Mouse (Mus musculus): Measurements from ENCODE around the gene Fbxw13. TPM values are rescaled to one million over a fixed set of nuclear protein-coding genes. Genes with fewer than 3 reads are reported as not detected.
A peak's percentile ranks its signal among the peaks of the same experiment; 100 is the strongest.
"Not testable (repeated sequence)": the region's sequence is repeated elsewhere in the genome, so short reads cannot be mapped to it uniquely, and the experiment has no call there.

Fbxw13 gene
- total RNA-seq (2021) = not detected in 2 replicates
- long read RNA-seq = 0 reads

DNA sequence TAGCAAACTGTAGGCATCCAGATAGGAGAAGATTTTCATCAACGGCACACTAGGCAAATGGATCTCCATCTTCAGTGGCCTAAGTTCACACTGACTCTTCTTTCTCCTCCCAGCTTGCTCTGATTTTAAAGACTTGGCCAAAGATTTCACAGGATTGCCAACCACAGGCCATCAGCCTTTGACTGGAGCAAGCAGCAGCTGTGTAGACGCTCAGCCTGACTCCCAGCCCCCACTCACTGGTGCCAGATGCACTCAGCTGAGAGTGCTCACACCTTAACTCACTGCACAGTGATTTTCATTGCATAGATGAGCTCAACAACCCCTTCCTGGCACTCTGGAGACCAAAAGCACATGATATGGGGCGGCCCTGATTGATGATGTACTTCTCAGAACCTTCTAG is at the start of gene Fbxw13:
TSS of gene Fbxw13 (minus strand) at position 101 of the 400 bp plus-strand sequence.
- DNase-seq = not testable (repeated sequence)

DNA sequence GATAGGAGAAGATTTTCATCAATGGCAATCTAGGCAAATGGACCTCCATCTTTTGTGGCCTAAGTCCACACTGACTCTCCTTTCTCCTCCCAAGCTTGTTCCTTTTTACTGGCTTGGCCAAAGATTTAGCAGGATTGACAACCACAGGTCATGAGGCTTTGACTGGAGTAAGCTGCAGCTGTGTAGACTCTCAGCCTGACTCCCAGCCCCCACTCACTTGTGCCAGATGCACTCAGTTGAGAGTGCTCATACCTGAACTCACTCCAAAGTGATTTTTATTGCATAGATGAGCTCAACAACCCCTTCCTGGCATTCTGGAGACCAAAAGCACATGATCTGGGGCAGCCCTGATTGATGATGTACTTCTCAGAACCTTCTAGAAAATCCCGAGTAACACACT is 38.9 kb upstream of the Fbxw13 start, which contains the start of gene Fbxw20:
TSS of gene Fbxw20 (minus strand) at position 101 of the 400 bp plus-strand sequence.
- DNase-seq = no peak

DNA sequence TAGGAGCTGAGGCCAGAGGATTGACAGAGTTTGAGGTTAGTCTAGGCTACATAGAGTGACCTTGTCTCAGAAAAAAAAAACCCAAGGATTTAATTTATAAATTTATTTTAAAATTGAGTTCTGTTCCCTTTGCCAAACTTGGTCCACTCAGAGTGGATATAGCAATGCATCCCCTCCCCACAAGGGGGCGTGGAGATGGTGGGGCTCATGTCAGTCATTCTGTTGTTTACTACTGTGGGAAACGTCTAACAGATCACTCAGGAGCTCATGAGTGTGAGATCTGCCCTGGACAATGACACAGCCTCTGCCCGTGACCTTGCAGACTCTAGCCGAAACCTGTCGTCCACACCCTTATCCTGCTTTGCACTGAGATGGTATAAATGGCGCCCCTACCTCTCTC is 22.7 kb upstream of the Fbxw13 start:
- DNase-seq = peak; percentile 3

DNA sequence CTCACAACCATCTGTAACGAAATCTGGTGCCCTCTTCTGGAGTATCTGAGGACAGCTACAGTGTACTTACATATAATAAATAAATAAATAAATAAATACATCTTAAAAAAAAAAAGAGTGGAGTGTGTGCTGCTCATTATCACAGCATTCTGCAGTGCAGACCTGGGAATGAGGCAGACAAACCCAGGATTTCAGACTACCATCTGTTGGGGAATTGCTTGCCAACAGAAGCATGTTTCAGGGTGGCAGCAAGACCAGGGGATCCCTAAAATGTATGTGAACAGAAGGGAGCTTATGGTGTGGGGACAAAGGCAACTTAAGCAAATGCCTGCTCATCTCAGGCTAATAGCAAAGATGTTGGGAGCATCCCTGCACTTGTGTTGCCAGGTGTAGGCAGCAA is 5.6 kb upstream of the Fbxw13 start:
- DNase-seq = not testable (repeated sequence)

DNA sequence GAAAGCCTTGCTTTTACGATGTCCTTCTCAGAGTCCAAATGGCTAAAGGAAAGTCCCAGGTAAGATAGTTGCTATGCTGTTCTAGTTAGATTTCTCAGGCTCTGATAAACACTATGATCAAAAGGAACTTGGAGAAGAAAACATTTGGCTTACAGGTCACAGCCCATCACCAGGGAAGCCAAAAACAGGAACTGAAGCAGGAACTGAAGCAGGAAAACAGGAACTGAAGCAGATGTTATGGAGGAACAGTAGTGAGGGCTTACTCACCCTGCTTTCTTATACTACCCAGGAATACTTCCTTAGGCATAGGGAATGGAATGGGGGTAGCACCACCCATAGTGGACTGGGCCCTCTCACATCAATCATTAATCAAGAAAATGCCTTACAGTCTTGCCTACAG is 4.6 kb upstream of the Fbxw13 start:
- DNase-seq = no peak

DNA sequence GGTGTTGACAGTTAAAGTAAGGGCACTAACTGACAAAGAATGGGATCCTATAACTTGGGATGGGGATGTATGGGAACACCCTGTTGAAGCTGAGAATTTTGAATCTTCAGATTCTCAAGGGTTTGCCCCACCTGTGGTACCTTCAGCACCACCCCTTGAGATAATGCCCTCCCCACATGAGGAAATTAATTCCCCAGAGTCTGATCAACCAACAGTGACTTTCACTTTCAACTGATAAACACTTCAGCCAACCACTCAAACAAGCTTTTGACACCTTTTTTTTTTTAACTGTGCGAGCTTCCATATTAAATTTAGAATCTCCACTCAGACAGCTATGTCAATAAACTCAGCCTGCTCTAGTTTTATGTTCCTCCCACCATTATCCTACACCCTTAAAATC is 3.6 kb upstream of the Fbxw13 start:
- DNase-seq = no peak

DNA sequence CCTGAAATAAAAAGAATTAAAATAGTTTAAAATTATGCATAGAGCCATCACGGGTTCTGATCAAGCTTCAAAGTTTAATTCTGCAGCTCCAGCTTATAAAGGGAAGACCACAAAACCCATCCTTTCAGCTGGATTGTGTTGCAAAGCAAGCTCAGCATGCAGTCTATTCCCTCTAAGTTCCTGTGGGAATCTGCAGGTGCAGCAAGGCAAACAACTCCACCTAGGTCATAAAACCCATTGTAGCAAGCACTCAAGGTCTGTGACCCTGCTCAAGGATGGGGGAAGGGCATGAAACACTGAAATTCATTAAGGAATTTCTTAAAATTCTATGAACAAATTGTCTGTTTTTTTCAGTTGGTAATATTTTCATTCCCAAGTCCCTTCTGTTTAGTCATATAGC is 18.6 kb downstream of the Fbxw13 start:
- no peak for DNase-seq

DNA sequence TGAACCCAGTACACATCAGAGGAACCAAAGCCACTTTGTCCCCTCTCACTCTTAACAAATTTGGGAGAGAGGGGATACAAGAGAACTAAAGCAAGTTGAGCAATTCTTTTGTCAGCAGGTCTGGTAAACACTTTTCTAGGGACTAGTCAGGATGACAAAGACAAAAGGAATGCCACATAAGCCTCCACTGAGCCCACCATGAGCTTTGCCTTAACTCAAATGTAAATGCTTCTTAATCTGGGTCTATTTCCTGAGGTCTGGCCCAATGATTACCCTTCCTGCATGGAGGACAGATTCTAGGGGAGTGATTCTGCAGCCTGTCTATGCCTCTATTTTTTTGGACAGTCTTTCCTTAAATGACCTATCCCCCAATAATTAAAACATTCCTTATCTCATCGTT is 19.5 kb downstream of the Fbxw13 start:
- no peak for DNase-seq

DNA sequence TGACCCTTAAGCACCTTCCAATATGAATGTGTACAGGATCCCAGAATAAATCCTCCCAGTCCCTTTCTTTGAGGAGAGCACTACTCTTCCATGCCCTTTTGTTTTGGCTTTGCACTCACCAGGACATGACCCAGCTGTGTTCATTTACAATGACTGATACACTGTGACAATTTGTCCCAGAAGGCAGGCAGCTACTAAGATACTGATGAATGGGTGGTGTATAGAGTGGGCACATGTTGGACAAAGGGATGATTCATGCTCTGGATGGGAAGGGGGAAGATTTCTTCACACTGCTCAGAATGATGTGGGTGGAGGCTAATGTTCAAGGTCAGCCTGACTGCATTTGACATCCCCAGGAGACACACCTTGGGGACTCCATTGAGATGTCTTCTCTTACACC is 28.5 kb downstream of the Fbxw13 start:
- DNase-seq = no peak

DNA sequence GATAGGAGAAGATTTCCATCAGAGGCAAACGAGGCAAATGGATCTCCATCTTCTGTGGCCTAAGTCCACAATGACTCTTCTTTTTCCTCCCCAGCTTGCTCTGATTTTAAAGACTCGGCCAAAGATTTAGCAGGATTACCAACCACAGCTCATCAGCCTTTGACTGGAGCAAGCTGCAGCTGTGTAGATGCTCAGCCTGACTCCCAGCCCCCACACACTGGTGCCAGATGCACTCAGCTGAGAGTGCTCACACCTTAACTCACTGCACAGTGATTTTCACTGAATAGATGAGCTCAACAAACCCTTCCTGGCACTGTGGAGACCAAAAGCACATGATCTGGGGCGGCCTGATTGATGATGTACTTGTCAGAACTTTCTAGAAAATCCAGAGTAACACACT is 33.8 kb downstream of the Fbxw13 start, which contains the start of gene Fbxw21:
TSS of gene Fbxw21 (minus strand) at position 101 of the 400 bp plus-strand sequence.
- no peak for DNase-seq

DNA sequence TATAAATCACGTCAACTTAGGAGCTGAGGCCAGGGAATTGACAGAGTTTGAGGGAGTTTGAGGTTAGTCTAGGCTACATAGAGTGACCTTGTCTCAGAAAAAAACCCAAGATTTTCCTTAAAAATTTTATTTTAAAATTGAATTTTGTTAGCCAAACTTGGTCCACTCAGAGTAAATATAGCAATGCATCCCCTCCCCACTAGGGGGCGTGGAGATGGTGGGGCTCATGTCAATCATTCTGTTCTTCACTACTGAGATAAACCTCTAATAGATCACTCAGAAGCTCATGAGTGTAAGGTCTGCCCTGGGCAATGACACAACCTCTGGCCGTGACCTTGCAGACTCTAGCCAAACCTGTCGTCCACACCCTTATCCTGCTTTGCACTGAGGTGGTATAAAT is 55.4 kb downstream of the Fbxw13 start:
- not testable (repeated sequence) for DNase-seq

DNA sequence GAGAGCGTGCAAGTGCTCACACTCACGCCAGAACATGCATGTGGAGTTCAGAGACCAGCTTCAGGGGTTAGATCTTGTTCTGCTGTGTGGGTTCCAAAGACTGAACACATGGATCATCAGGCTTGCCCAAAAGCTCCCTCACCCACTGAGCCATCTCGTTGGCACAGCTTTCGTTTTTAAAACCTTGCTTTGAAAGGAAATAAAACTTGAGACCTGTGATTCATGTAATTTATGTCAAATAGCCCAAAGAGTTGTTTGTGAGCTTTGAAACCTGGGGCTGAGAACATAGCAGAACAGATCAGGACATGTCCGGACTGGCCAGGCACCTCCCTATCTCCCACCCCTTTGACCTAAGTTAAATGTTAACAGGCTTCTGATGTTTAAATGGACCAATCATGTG is 65.7 kb downstream of the Fbxw13 start:
- no peak for DNase-seq

Other genes starting within 250 kb of the Fbxw13 start
- 3.5 and 6.3 TPM in 2 replicates for gene Col7a1, start 242.4 kb downstream of the Fbxw13 start, total RNA-seq (2021)
- 0.82 TPM in 1 of 2 replicates, not detected in the other for gene Ucn2, start 210.0 kb downstream of the Fbxw13 start, total RNA-seq (2021)
- 4.5 and 6.5 TPM in 2 replicates for gene Pfkfb4, start 204.2 kb downstream of the Fbxw13 start, total RNA-seq (2021)
- 119 TPM in 2 replicates for gene Shisa5, start 157.4 kb downstream of the Fbxw13 start, total RNA-seq (2021)
- gene Trex1, start 136.2 kb downstream of the Fbxw13 start, total RNA-seq (2021) = 18.8 and 23.3 TPM in 2 replicates
- gene Atrip, start 121.9 kb downstream of the Fbxw13 start, total RNA-seq (2021) = 18.1 and 20.5 TPM in 2 replicates
- gene Ccdc51, start 113.5 kb downstream of the Fbxw13 start, total RNA-seq (2021) = 15.7 and 21.0 TPM in 2 replicates
- gene Tma7, start 113.4 kb downstream of the Fbxw13 start, total RNA-seq (2021) = 370 and 418 TPM in 2 replicates
- gene Plxnb1, start 100.6 kb downstream of the Fbxw13 start, total RNA-seq (2021) = 122 and 223 TPM in 2 replicates
- gene Fbxw21, start 33.9 kb downstream of the Fbxw13 start, total RNA-seq (2021) = not detected in 2 replicates
- not detected in 2 replicates for gene Fbxw20, start 38.8 kb upstream of the Fbxw13 start, total RNA-seq (2021)
- gene Fbxw14, start 91.7 kb upstream of the Fbxw13 start, total RNA-seq (2021) = not detected in 2 replicates
- gene Fbxw28, start 143.7 kb upstream of the Fbxw13 start, total RNA-seq (2021) = not detected in 2 replicates
- gene Fbxw22, start 208.3 kb upstream of the Fbxw13 start, total RNA-seq (2021) = not detected in 2 replicates

Data from adrenal gland, postnatal 25 days (tissue).